Mouse (Mus musculus) bone marrow macrophage, adult 2 months (primary cell): ENCODE results near the gene Gm44596.

Experiments
- CTCF ChIP-seq: IDR thresholded peaks from 2 replicates; pipeline ENCODE4 v1.5.1; 2012; ENCODE audit warnings: low read depth, mild to moderate bottlenecking, low read length, moderate library complexity
- POLR2A ChIP-seq: IDR thresholded peaks from 2 replicates; pipeline ENCODE4 v1.6.1; 2012; ENCODE audit warnings: mild to moderate bottlenecking, low read depth, low read length, borderline replicate concordance

DNA sequence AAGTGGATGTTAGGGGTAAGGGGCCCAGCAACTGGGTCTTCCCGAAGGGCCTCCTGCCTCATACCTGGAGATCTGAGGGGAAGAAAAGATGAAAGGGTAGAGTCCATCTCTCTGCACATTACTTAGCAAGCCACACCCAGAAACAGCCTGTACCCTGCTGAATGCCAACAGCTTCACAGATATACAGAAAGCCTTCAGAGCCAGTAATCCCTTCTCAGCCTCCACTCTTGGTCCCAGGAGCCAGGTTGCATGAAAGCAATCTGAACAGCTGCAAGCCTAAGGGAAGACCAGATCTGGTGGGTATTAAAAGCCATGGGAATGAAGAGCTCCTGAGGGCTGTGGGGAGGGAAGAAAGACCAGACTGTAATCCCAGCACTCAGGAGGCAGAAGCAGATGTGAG, 13.9 kb downstream of the Gm44596 start:
- TF ChIP-seq POLR2A (no peak), CTCF (no peak)
